Mouse (Mus musculus): Measurements from ENCODE around the gene Plod1. TPM values are rescaled to one million over a fixed set of nuclear protein-coding genes. Genes with fewer than 3 reads are reported as not detected.

Plod1 gene
- total RNA-seq, 2 experiments from 2014 or later = 21.7 to 25.2 TPM

Other genes with a start within 250 kb of the Plod1 start
- not detected for gene Zfp534, start 234.2 kb downstream of the Plod1 start, total RNA-seq (2021)
- 1 to 10 TPM; 1.9 to 2.7 TPM for gene Zfp984, start 127.0 kb downstream of the Plod1 start, total RNA-seq (2021)
- 10 to 100 TPM; 17.4 to 18.1 TPM for gene Zfp933, start 88.4 kb downstream of the Plod1 start, total RNA-seq (2021)
- 10 to 100 TPM; 15.2 to 26.5 TPM for gene Miip, start 68.0 kb downstream of the Plod1 start, total RNA-seq (2021)
- gene Fv1, start 67.8 kb downstream of the Plod1 start, total RNA-seq (2021) = 1 to 10 TPM; 7.9 to 8.5 TPM
- gene Mfn2, start 32.1 kb downstream of the Plod1 start, total RNA-seq (2021) = 100 to 1,000 TPM; 191 to 194 TPM
- 10 to 100 TPM; 28.4 to 29.1 TPM for gene 2510039O18Rik, start 4.1 kb upstream of the Plod1 start, total RNA-seq (2021)
- not detected for gene Nppb, start 49.0 kb upstream of the Plod1 start, total RNA-seq (2021)
- not detected for gene Nppa, start 64.0 kb upstream of the Plod1 start, total RNA-seq (2021)
- 10 to 100 TPM; 70.9 to 73.9 TPM for gene Clcn6, start 102.1 kb upstream of the Plod1 start, total RNA-seq (2021)
- gene Mthfr, start 102.3 kb upstream of the Plod1 start, total RNA-seq (2021) = 10 to 100 TPM; 28.7 to 31.9 TPM
- 1 to 10 TPM; 6.2 to 6.9 TPM for gene Agtrap, start 151.3 kb upstream of the Plod1 start, total RNA-seq (2021)
- 10 to 100 TPM; 15.0 to 16.5 TPM for gene Mad2l2, start 193.6 kb upstream of the Plod1 start, total RNA-seq (2021)
- gene Draxin, start 193.9 kb upstream of the Plod1 start, total RNA-seq (2021) = 1 to 10 TPM; 2.3 TPM
- 10 to 100 TPM; 27.9 to 28.7 TPM for gene Fbxo6, start 215.4 kb upstream of the Plod1 start, total RNA-seq (2021)
- gene Fbxo44, start 223.7 kb upstream of the Plod1 start, total RNA-seq (2021) = 100 to 1,000 TPM; 127 TPM
- 100 to 1,000 TPM in 1 of 2 experiments, 10 to 100 TPM in 1; 97.4 to 116 TPM for gene Fbxo2, start 223.9 kb upstream of the Plod1 start, total RNA-seq (2021)

Data from layer of hippocampus, postnatal 25 days (tissue).